Mouse (Mus musculus): Measurements from ENCODE around the gene Ppara. TPM values are rescaled to one million over a fixed set of nuclear protein-coding genes. Genes with fewer than 3 reads are reported as not detected.

Ppara gene
- polyA plus RNA-seq, 1 experiment, result 0.25 TPM

DNA sequence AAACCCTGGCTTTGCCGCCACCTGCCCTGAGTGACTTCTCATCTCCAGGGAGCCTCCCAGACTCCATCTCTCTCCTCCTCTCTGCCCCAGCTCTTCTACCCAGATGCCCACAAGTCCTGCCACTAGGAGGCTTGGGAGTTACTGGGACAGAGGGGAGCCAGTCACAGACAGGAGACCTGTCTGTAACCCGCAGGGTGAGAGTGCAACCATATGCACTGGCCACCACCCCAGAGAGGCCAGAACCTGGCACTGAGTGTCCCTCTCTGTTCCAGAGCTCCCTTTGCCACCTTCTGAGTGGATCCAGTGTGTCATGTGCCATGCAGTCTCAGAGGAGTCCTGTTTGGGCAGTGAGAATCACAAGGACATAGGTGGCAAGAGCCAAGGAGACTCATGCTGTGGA is 17.0 kb upstream of the Ppara start:
- no peaks in the 10 kb centered on the region for H3K4me1 ChIP-seq (ENCODE audit: control insufficient read depth, insufficient read depth, low read length)
- H3K4me3 ChIP-seq (ENCODE audit: insufficient read depth, low read length), result no peak overlapping the region
- TF ChIP-seq POLR2A (IDR thresholded peaks at IDR 0.05; ENCODE audit: low read depth, low read length) (no peak), CTCF (IDR thresholded peaks at IDR 0.05; ENCODE audit: borderline replicate concordance, insufficient read depth, low read length) (no peak)
- no peak overlapping the region for H3K27ac ChIP-seq (ENCODE audit: insufficient read depth, low read length)

DNA sequence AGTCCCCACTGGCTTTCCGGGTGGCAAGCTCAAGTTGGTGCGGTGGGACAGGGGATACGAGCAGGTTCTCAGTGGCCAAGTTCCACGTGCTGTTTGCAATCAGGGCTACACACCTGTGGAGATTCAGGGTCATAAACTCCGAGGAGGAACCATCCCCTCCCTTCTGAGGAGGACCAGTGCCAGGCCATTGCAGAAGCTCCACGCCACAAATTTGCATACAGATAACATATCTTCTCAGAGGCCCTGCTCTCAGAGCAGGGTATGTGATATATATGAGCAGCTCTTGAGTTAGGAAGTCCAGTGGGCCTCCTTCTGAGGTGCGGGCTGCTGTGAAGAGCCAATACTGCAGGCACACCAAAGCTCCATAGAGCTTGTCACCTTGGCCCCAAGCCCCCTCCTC is 15.8 kb upstream of the Ppara start:
- no peak overlapping the region for H3K27ac ChIP-seq (ENCODE audit: insufficient read depth, low read length)
- no peak overlapping the region for H3K4me3 ChIP-seq (ENCODE audit: insufficient read depth, low read length)
- TF ChIP-seq POLR2A (IDR thresholded peaks at IDR 0.05; ENCODE audit: low read depth, low read length) (no peak), CTCF (IDR thresholded peaks at IDR 0.05; ENCODE audit: borderline replicate concordance, insufficient read depth, low read length) (no peak)
- no peaks in the 10 kb centered on the region for H3K4me1 ChIP-seq (ENCODE audit: control insufficient read depth, insufficient read depth, low read length)

DNA sequence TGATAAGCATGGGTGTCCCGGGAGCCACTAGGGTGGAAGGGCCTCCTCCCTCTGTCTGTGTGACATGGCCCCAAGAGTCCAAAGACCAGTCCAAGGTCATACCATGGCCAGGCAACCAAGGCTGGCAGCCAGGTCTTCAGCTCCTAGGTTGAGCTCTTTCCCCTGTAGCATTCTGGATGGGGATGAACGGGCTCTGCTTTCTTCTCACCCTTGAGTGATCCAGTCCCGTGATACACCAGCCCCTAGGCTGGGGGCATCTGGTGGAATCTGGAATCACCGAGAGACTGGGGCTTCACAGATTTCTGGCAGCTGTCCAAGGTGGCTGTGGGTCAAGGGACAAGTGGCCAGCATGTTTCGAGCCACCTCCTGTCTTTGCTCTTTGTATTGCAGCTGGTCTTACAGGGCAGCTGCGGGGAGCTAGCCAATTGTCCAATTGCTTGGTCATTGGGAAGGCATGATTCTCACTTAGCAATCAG is 14.4 kb upstream of the Ppara start:
- no peak overlapping the region for H3K4me3 ChIP-seq (ENCODE audit: insufficient read depth, low read length)
- TF ChIP-seq POLR2A (IDR thresholded peaks at IDR 0.05; ENCODE audit: low read depth, low read length) (no peak), CTCF (IDR thresholded peaks at IDR 0.05; ENCODE audit: borderline replicate concordance, insufficient read depth, low read length) (no peak)
- no peaks in the 10 kb centered on the region for H3K4me1 ChIP-seq (ENCODE audit: control insufficient read depth, insufficient read depth, low read length)
- H3K27ac ChIP-seq (ENCODE audit: insufficient read depth, low read length), result no peak overlapping the region

DNA sequence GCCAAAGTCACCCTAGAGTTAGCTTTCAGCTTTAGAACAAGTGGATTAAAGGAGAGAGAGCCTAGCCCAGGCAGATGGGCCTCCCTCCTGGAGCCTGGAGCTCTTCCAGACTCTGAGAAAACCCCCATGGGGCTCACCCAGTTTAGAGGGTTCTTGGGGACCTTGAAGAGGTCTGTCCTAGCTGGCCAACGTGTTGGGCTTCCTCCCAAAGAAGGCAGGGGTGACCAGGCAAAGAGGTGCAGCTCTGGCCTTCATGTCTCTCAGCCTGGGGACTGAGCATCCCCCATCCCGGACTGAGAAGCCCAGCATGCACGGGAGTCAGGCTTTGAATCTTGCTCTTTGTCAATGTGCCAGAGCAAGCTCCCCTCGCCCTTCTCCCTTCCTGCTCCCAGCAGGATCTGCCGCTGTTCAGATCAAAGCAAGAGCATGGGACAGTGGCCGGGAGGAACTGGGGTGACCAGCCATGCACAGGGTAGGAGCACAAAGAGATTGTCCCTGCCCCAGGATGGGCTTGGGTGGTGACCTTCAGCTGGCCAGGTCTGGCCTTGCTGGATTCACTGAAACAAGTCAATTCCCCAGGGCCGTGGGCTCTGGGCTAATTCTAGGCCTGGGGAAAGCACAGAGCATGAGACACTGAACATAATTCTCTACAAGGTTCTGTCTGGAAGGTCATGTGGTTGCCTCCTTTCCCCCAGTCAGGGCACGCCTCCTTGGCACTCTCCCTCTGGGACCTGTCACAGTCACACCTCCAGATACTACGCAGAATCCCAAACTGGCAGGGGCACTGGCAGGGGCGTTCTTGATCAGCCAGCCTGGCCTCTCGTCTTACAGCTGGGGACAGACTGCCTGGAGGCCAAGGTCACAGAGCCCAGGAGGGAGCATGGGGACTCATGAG is 10.3 kb upstream of the Ppara start:
- no peaks in the 10 kb centered on the region for H3K4me1 ChIP-seq (ENCODE audit: control insufficient read depth, insufficient read depth, low read length)
- no peak overlapping the region for H3K4me3 ChIP-seq (ENCODE audit: insufficient read depth, low read length)
- TF ChIP-seq CTCF (IDR thresholded peaks at IDR 0.05; ENCODE audit: borderline replicate concordance, insufficient read depth, low read length) (no peak), POLR2A (IDR thresholded peaks at IDR 0.05; ENCODE audit: low read depth, low read length) (no peak)
- H3K27ac ChIP-seq (ENCODE audit: insufficient read depth, low read length), result no peak overlapping the region

DNA sequence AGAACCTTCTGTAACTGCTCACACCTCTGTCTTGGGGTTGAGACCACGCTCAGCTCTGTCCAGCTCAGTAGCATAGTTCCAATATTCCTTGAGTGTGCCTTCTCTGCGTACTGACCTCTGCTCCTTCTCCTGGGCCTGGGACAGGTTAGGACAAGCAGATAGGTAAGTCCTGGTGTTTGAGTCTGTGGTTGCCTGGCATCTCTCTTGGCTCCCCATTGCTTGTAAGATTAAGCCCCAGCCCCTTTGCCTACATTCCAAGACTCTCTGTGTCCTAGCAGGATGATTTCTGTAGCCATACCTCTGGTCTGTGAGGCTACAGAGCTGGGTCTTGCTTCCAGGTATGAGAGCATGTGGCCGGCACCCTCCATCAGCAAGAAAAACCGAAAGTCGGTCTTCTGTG is 6.6 kb upstream of the Ppara start:
- TF ChIP-seq POLR2A (IDR thresholded peaks at IDR 0.05; ENCODE audit: low read depth, low read length) (no peak), CTCF (IDR thresholded peaks at IDR 0.05; ENCODE audit: borderline replicate concordance, insufficient read depth, low read length) (no peak)
- Histone ChIP-seq H3K27ac (ENCODE audit: insufficient read depth, low read length) (no peak overlapping the region), H3K4me1 (ENCODE audit: control insufficient read depth, insufficient read depth, low read length) (no peaks in the 10 kb centered on the region), H3K4me3 (ENCODE audit: insufficient read depth, low read length) (no peak overlapping the region)

DNA sequence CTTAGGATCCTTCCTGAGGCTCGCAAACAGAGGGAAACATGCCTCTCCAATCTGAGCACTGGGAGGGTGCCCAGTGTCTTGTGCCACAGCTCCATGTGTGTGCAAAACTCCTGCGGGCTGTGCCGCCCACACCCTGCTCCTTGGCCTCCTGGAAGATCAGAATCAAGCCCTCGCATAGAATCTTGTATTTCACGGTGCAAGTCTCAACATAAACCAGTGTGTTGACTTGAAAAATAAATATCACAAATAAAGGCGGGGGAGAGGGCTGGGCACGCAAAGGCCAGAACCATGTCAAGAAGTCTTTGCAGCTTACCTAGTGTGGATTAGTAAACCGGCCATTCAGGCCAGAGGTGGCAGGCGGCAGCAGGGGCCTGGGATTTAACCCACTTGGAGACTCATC is 5.5 kb upstream of the Ppara start:
- H3K4me3 ChIP-seq (ENCODE audit: insufficient read depth, low read length), result no peak overlapping the region
- TF ChIP-seq POLR2A (IDR thresholded peaks at IDR 0.05; ENCODE audit: low read depth, low read length) (no peak), CTCF (IDR thresholded peaks at IDR 0.05; ENCODE audit: borderline replicate concordance, insufficient read depth, low read length) (no peak)
- no peaks in the 10 kb centered on the region for H3K4me1 ChIP-seq (ENCODE audit: control insufficient read depth, insufficient read depth, low read length)
- H3K27ac ChIP-seq (ENCODE audit: insufficient read depth, low read length), result no peak overlapping the region

DNA sequence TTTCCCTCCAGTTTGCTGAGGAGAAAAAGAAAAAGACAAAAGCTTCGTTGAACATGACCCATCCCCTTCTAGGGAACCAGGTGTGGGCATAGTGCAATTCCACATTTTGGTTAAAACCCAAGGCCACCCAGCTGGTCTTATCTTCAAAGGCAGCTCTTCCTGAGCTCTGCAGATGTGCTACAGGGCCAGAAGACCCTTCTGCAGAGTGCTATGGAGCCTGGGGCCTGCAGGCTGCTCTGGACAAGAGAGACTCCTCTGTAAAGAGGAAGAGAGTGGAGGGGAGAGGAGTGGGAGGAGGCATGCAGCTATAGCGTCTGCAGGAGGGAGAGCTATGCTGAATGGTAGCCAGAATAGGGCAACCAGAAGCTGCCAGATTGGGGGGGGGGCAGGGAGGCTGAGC is 4.8 kb upstream of the Ppara start:
- no peaks in the 10 kb centered on the region for H3K4me1 ChIP-seq (ENCODE audit: control insufficient read depth, insufficient read depth, low read length)
- TF ChIP-seq CTCF (IDR thresholded peaks at IDR 0.05; ENCODE audit: borderline replicate concordance, insufficient read depth, low read length), result no peak
- no peak for TF ChIP-seq POLR2A (IDR thresholded peaks at IDR 0.05; ENCODE audit: low read depth, low read length)
- no peak overlapping the region for H3K27ac ChIP-seq (ENCODE audit: insufficient read depth, low read length)
- H3K4me3 ChIP-seq (ENCODE audit: insufficient read depth, low read length), result no peak overlapping the region

DNA sequence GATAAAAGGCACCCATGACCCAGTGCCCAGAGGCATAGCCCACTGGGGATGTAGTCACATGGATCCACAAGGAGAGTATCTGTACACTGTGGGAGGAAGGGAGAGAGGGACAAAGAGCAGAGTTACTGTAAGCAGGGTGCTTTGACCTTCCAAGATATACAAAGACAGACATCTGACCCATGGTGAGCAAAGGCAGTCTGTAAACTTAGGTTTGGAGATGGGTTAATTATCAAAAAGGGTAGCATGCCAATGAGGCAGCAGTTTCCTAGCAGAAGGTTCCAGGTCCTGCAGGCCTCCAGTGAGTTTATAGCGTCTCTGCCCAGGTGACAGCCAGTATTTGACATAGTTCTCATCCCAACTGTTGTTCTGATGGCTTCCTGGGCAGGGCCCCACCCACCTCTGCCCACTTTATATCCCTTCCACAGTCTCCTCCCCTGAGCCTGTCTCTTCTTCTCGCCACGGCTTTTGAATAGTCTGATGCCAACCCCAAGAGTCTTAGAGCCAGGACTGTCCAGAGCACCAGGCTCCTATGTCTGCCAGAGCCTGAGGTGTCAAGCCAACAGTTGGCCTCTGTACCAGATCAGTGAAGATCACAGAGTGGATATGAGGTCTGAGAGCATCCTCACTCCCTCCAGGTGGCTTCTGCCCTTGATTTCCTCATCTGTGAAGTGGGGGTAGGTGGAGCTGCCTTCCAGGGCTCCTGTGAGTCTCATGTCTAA is 2.7 kb upstream of the Ppara start:
- no peak overlapping the region for H3K27ac ChIP-seq (ENCODE audit: insufficient read depth, low read length)
- TF ChIP-seq CTCF (IDR thresholded peaks at IDR 0.05; ENCODE audit: borderline replicate concordance, insufficient read depth, low read length) (no peak), POLR2A (IDR thresholded peaks at IDR 0.05; ENCODE audit: low read depth, low read length) (no peak)
- no peak overlapping the region for H3K4me3 ChIP-seq (ENCODE audit: insufficient read depth, low read length)
- no peaks in the 10 kb centered on the region for H3K4me1 ChIP-seq (ENCODE audit: control insufficient read depth, insufficient read depth, low read length)

DNA sequence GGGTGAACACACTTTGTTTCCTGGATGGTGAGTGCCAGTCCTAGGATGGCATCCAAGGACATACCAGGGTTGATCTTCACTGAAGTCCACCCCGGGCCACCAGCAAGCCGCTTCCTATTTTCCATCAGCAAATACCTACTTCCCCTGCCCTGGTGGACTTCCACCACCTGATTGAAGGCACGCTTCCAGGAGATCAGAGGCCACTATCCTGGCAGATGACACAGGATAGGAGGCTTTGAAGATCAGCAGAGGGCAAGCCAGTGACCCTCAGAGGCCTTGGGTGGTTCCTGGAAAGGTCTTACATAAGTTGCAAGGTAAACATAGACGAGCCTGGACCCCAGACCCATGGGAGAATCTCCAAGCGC is 2.2 kb upstream of the Ppara start:
- Histone ChIP-seq H3K4me1 (ENCODE audit: control insufficient read depth, insufficient read depth, low read length) (no peaks in the 10 kb centered on the region), H3K27ac (ENCODE audit: insufficient read depth, low read length) (no peak overlapping the region), H3K4me3 (ENCODE audit: insufficient read depth, low read length) (no peak overlapping the region)
- TF ChIP-seq CTCF (IDR thresholded peaks at IDR 0.05; ENCODE audit: borderline replicate concordance, insufficient read depth, low read length) (no peak), POLR2A (IDR thresholded peaks at IDR 0.05; ENCODE audit: low read depth, low read length) (no peak)

DNA sequence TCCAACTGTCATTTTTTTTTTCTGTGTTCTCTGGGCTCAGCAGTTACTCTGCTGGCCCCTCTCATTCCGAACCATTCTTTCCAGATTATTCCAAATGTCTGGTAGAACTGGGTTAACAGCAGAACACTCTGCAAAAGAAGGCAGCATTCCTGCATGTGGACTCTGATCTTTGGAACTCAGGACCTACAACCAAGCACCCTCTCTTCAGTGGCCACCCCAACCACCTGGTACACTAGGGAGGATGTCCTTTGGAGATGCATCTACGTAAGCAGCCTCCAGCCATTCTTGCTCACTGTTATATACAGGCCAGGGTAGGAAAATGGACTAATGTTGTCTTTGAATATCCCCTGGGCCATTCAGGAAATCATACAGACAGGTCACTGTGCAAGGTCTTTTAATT is 1.1 kb upstream of the Ppara start:
- TF ChIP-seq POLR2A (IDR thresholded peaks at IDR 0.05; ENCODE audit: low read depth, low read length) (no peak), CTCF (IDR thresholded peaks at IDR 0.05; ENCODE audit: borderline replicate concordance, insufficient read depth, low read length) (no peak)
- Histone ChIP-seq H3K27ac (ENCODE audit: insufficient read depth, low read length) (no peak overlapping the region), H3K4me1 (ENCODE audit: control insufficient read depth, insufficient read depth, low read length) (no peaks in the 10 kb centered on the region), H3K4me3 (ENCODE audit: insufficient read depth, low read length) (no peak overlapping the region)
